Comparison of ENCODE assay signal across 16 mouse cellular contexts in the genomic region with DNA sequence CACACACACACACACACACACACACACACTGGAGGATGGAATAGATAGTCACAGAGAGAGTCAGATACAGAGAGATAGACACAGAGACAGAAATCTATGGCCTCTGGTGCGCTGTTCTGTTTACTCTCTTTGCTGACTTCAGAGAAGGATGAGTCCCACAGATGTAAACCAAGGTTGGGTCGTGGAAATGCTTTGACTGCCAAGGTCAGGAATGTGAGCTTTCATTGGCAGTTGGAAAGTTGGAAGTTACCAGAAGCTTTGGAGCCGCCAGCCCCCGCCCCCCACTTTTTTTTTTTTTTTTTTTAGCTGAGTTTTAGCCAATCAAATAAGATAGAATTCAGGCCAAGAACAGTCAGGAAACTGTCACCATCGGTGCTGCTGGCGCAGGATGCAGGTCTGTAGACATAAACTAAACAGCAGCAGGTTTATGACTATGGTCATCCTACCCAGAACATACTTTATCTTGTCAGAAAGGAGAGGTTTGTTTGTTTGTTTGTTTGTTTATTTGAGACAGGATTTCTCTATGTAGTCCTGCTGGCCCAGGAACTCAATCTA. TPM values are rescaled to one million over a fixed set of nuclear protein-coding genes. Genes with fewer than 3 reads are reported as not detected.
A peak's percentile ranks its signal among the peaks of the same experiment; 100 is the strongest.
DNase-seq lines count a peak whose midpoint lies in the region.
"Had no signal": no experiment of that assay in that cellular context is flagged by ENCODE, and none has a peak within 500 bp of the region (broad histone marks: within the 10 kb centered on the region; RNA-seq: fewer than 3 reads in every experiment).

No protein-coding gene starts in this region.

- DNase-seq in adrenal gland, adult 8-10 months = peak; percentile 52
- DNase-seq in adrenal gland, adult 18-20 months (ENCODE audit: low spot score in 2 of 2) = no peak
- DNase-seq in lung, postnatal 10 days = peak; percentile 7
- DNase-seq in lung, postnatal 14 days = no peak
- peak; percentile 35 for DNase-seq in adrenal gland, postnatal 10 days
- DNase-seq in adrenal gland, postnatal 14 days = peak; percentile 66
- no peak for DNase-seq in gastrocnemius, postnatal 25 days
- DNase-seq: cerebellum, adult 11-12 months; cerebellum, adult 8-10 months; cerebellum, postnatal 10 days; gastrocnemius, postnatal 10 days; heart, adult 18-20 months; heart, postnatal 14 days; heart, postnatal 4 days; kidney, adult 18-20 months had no signal

RNA-seq across cellular contexts. Expression of a gene that starts 27.2 kb away (rescaled TPM):
- total RNA-seq in adrenal gland, adult 8-10 months (2022) = 10 to 100 TPM; 57.6 to 67.3 (median 63.0) TPM
- total RNA-seq in adrenal gland, adult 18-20 months (2021) = 10 to 100 TPM; 41.0 to 48.2 TPM
- 10 to 100 TPM; 20.7 to 22.4 TPM for total RNA-seq in adrenal gland, postnatal 10 days (2021)
- total RNA-seq in adrenal gland, postnatal 14 days (2021) = 25.6 and 27.5 TPM in 2 replicates
- total RNA-seq in gastrocnemius, postnatal 25 days (2021) = 1 to 10 TPM; 1.2 to 1.3 TPM

RNA-seq across cellular contexts. Expression of a gene that starts 33.9 kb away (rescaled TPM):
- 1 to 10 TPM; 2.7 to 4.0 (median 3.6) TPM for total RNA-seq in adrenal gland, adult 8-10 months (2022)
- 1 to 10 TPM; 1.9 to 2.6 TPM for total RNA-seq in adrenal gland, adult 18-20 months (2021)
- 1 to 10 TPM; 1.5 to 3.2 TPM for total RNA-seq in adrenal gland, postnatal 10 days (2021)
- 1.7 and 1.9 TPM in 2 replicates for total RNA-seq in adrenal gland, postnatal 14 days (2021)
- total RNA-seq in gastrocnemius, postnatal 25 days (2021) = under 1 TPM; 0.41 to 0.51 TPM
- total RNA-seq: MEL had no signal

Comparison
In these comparisons a context has a peak if more than half of its experiments do, and no peak if none do; other contexts are left out.
1. DNase-seq: peak in adrenal gland, adult 8-10 months (single experiment), lung, postnatal 10 days (single experiment), adrenal gland, postnatal 10 days (single experiment) and adrenal gland, postnatal 14 days (single experiment); none in adrenal gland, adult 18-20 months (0 of 2), lung, postnatal 14 days (single experiment) and gastrocnemius, postnatal 25 days (single experiment).
2. RNA of a gene that starts 27.2 kb away (total RNA-seq): 57.6 to 67.3 TPM in adrenal gland, adult 8-10 months, 41.0 to 48.2 TPM in adrenal gland, adult 18-20 months, 25.6 to 27.5 TPM in adrenal gland, postnatal 14 days and 20.7 to 22.4 TPM in adrenal gland, postnatal 10 days; 1.2 to 1.3 TPM in gastrocnemius, postnatal 25 days; every median in the first group is over 4 times any median in the second.